ENCODE assay signal across 14 mouse cellular contexts in genomic region chr2:27762920-27763780, GRCm38 (mm10).
DNase-seq lines count a peak whose midpoint lies in the region; ATAC-seq and TF ChIP-seq lines count a peak whose summit lies in the region.
"Had no signal": no experiment of that assay in that cellular context is flagged by ENCODE, and none has a peak within 500 bp of the region (broad histone marks: within the 10 kb centered on the region; RNA-seq: fewer than 3 reads in every experiment).

No protein-coding gene starts in this region.

- H3K9me3 ChIP-seq in midbrain, embryonic 10.5 days (replicated peaks) = no peaks in the 10 kb centered on the region
- no peaks in the 10 kb centered on the region for H3K9me3 ChIP-seq in midbrain, embryonic 11.5 days (ENCODE audit: control insufficient read depth, low read length)
- no peaks in the 10 kb centered on the region for H3K9me3 ChIP-seq in embryonic facial prominence, embryonic 10.5 days
- H3K9me3 ChIP-seq in limb, embryonic 12.5 days = no peaks in the 10 kb centered on the region
- H3K9me3 ChIP-seq: heart, embryonic 12.5 days had no signal

- no peaks in the 10 kb centered on the region for H3K27me3 ChIP-seq in midbrain, embryonic 10.5 days (ENCODE audit: low read depth, poor library complexity, severe bottlenecking)
- H3K27me3 ChIP-seq in midbrain, embryonic 11.5 days (ENCODE audit: control insufficient read depth, insufficient read depth, low read length) = no peaks in the 10 kb centered on the region
- 0 out of 2 replicates have a peak, but pooled peaks cover 7% of the 10 kb centered on the region for H3K27me3 ChIP-seq in embryonic facial prominence, embryonic 10.5 days (replicated peaks; ENCODE audit: low read depth, poor library complexity, severe bottlenecking)
- no peaks in the 10 kb centered on the region for H3K27me3 ChIP-seq in limb, embryonic 12.5 days

- TF ChIP-seq CTCF in gastrocnemius, adult 2 months (IDR thresholded peaks at IDR 0.05) = no peak

- DNase-seq in gastrocnemius, adult 2 months = no peak
- DNase-seq in gastrocnemius, postnatal 25 days = no peak
- DNase-seq in midbrain, embryonic 10.5 days (ENCODE audit: low spot score) = no peak
- no peak for DNase-seq in midbrain, embryonic 11.5 days (ENCODE audit: low spot score, missing footprints)
- no peak for DNase-seq in embryonic facial prominence, embryonic 10.5 days (ENCODE audit: low spot score)
- no peak for DNase-seq in thymus, postnatal 0 days (ENCODE audit: low spot score)
- no peak for DNase-seq in lung, postnatal 25 days (ENCODE audit: low spot score)
- DNase-seq: adrenal gland, adult 2 months; cerebellum, adult 9-10 months; forebrain, postnatal 0 days; gastrocnemius, postnatal 10 days had no signal

- peaks cover 40% of the 10 kb centered on the region for H3K36me3 ChIP-seq in midbrain, embryonic 10.5 days
- peaks cover 4% of the 10 kb centered on the region; the same call in 1 of the 2 replicates for H3K36me3 ChIP-seq in midbrain, embryonic 11.5 days (ENCODE audit: control insufficient read depth, insufficient read depth, low read length)
- H3K36me3 ChIP-seq in embryonic facial prominence, embryonic 10.5 days (replicated peaks) = peaks cover 36% of the 10 kb centered on the region
- H3K36me3 ChIP-seq in limb, embryonic 12.5 days = peaks cover 40% of the 10 kb centered on the region

- intact Hi-C loops in gastrocnemius, adult 2 months (cut with DNase I) = loop anchor here (10.0 kb wide), 1 partner anchor 478 kb away; no protein-coding TSS in a partner anchor

- H3K4me2 ChIP-seq in midbrain, embryonic 11.5 days = no peak overlapping the region
- no peak overlapping the region for H3K4me2 ChIP-seq in limb, embryonic 12.5 days
- H3K4me2 ChIP-seq: heart, embryonic 12.5 days had no signal

- WGBS in midbrain, embryonic 10.5 days = 77% methylated on average over 14 of the region's 14 CpGs
- WGBS in midbrain, embryonic 11.5 days = 79% methylated on average over 14 of the region's 14 CpGs
- WGBS in embryonic facial prominence, embryonic 10.5 days = 67% methylated on average over 14 of the region's 14 CpGs
- WGBS in limb, embryonic 12.5 days = 73% methylated on average over 14 of the region's 14 CpGs

- H3K27ac ChIP-seq in gastrocnemius, adult 2 months = peak overlapping the region; percentile 56
- H3K27ac ChIP-seq in midbrain, embryonic 10.5 days (replicated peaks) = 0 out of 2 replicates have a peak overlapping the region, but pooled peaks have one; percentile 50
- H3K27ac ChIP-seq in midbrain, embryonic 11.5 days (ENCODE audit: low read depth, low read length) = no peak overlapping the region
- peak overlapping the region; percentile 80 for H3K27ac ChIP-seq in embryonic facial prominence, embryonic 10.5 days (replicated peaks)
- H3K27ac ChIP-seq in limb, embryonic 12.5 days = peak overlapping the region; percentile 54
- H3K27ac ChIP-seq: macrophage had no signal

- H3K4me3 ChIP-seq in gastrocnemius, adult 2 months = no peak overlapping the region
- no peak overlapping the region for H3K4me3 ChIP-seq in midbrain, embryonic 10.5 days
- no peak overlapping the region for H3K4me3 ChIP-seq in midbrain, embryonic 11.5 days (ENCODE audit: low read depth, low read length)
- no peak overlapping the region for H3K4me3 ChIP-seq in embryonic facial prominence, embryonic 10.5 days
- no peak overlapping the region for H3K4me3 ChIP-seq in limb, embryonic 12.5 days (replicated peaks)
- H3K4me3 ChIP-seq: heart, embryonic 12.5 days had no signal

- H3K4me1 ChIP-seq in midbrain, embryonic 10.5 days = peaks cover 35% of the 10 kb centered on the region
- H3K4me1 ChIP-seq in midbrain, embryonic 11.5 days (ENCODE audit: control insufficient read depth, insufficient read depth, low read length) = peaks cover 10% of the 10 kb centered on the region
- H3K4me1 ChIP-seq in embryonic facial prominence, embryonic 10.5 days = peaks cover 71% of the 10 kb centered on the region
- H3K4me1 ChIP-seq in limb, embryonic 12.5 days (replicated peaks) = peaks cover 50% of the 10 kb centered on the region

- no peak for ATAC-seq in midbrain, embryonic 11.5 days (ENCODE audit: low FRiP score)
- ATAC-seq in limb, embryonic 12.5 days (ENCODE audit: insufficient number of reproducible peaks, insufficient read depth, low FRiP score, low TSS enrichment, low read depth) = no peak
- ATAC-seq: forebrain, postnatal 0 days had no signal

- no peak overlapping the region for H3K9ac ChIP-seq in midbrain, embryonic 11.5 days (ENCODE audit: low read length)
- no peak overlapping the region for H3K9ac ChIP-seq in limb, embryonic 12.5 days (replicated peaks)
- H3K9ac ChIP-seq: forebrain, postnatal 0 days; heart, embryonic 12.5 days had no signal
